Mouse (Mus musculus) neutrophil, adult 5-6 weeks (primary cell): ENCODE measurements around the gene Ppp3ca. TPM values are rescaled to one million over a fixed set of nuclear protein-coding genes. Genes with fewer than 3 reads are reported as not detected.

Experiments
- ATAC-seq: fragments of 151-379, 151-347 bp; 2 replicates; pipeline ENCODE4 v1.8.0; 2017; ENCODE audit warnings: mild to moderate bottlenecking, moderate TSS enrichment; ENCODE audit not compliant: insufficient number of reproducible peaks, poor library complexity, low FRiP score, severe bottlenecking; ENCODE audit errors: extremely low read depth
- total RNA-seq: library from RNA; stranded (forward); fragments of 200-1000 nt; gene quantifications from 2 replicates; pipeline ENCODE4 v1.2.3, GENCODE M21; 2017

The Ppp3ca gene
- total RNA-seq, 1 experiment from 2014 or later: 206 TPM

DNA sequence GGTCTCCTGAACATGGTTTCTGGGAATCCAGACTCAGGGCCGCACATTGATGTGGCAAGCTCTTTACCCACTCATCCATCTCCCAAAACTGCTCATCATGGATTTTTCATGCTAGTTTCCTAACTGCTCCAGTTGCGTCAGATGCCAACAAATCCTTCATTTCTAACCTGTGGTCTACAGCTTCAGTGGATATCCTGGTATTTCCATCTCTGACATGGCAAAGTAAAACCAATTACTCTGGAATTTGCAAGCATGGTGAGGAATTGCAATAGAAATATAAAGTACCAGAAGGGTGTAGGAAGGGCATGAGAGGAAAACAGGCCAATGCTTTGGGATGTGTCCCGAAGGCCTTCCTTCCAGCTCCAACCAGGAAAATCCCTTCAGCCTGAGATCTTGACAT is 196.2 kb downstream of the Ppp3ca start:
- no peak for ATAC-seq

DNA sequence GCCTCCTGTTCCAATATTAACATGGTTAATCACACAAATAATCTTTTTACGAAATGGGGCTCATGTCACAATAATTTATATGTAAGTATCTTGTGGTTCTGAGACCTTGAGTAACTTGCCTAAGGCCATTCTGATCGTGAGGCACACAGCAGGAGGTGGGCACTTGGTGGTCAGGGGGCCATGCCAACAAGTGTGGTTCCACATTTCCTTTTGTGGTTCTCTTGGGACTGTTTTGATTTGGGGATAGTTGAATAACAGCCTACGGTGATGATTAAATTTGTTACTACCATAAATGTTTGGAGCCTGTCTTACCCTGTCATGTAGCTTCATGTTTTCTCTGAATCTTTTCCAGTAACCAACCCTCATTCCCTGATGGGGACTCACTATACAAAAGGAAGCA is 196.6 kb downstream of the Ppp3ca start:
- ATAC-seq: no peak

DNA sequence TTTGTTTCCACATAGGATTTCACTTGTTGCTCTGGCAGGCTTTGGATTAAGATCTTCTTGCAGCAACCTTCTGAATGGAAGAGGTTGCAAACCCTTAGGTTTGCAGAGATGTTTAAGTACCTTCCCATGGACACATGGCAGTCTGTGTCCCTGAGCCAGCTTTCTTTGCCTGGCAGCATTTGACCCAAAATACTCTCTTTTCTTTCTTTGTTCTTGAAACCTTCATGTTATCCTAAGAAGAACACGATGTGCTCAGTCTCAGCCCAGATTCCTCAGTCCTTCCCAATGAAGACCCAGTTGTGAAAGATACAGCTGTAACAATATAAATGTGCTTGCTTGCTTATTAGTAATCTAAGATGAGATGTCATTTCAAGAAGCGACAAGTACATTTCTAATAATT is 197.4 kb downstream of the Ppp3ca start:
- no peak for ATAC-seq

DNA sequence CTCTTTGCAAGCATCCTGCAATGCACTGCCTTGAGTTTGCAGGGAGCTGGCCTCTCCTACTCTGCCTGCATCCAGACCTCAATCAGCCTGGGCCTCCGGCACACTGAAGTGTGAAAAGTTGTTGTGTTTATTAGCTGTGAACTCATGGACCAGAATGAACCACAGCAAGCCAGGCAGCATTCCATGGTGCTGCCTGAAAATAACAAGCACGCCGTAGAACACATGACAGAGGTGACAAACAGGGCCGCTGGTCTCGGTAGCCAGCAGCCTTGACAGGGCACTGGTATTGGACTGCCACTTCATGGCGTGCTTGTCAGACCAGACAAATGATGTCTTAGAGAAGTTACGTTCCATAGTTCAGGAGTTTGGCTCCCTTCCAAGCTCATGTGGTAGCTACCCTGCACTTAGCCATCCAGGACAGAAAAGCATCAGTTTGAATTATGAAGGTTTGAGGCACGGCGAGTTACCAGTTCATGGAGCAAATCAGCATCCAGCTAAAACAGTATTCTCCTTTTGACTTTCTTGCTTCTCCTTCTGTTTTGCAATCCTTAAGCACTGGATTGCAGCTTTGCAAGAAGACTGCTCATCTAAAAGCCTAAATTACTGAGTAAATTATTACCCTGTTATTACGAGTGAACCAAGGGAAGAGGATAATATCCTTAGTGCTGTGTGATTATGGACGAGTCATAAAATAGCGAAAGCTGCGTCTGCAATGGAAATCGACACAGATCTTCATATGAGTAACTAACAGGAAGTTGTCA is 202.0 kb downstream of the Ppp3ca start:
- no peak for ATAC-seq

DNA sequence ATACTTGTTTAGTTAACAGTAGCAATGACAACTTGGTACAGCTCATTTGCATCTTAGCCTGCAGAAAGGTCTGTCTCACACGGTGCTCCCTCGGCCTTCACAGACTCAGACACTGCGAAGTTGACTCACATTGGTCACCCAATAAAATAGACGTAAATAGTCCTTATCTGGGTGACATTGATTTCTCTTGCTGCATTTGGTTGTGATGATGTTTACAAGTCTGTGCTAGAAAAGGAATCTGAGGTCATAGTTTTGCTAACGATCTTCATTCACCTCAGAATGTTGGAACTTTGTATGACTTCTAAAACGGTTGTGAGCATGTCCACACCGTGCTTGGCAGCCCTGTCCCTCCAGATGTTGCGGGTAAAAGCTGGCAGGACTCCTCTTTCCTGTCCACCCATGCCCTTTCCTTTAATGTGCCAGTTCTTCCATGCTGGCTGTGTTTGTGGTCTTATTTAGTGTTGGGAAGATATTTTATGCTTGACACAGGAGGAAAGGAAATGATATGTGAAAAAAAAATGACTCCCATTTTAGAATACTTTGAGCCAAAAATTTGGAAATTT is 202.7 kb downstream of the Ppp3ca start:
- ATAC-seq: no peak

DNA sequence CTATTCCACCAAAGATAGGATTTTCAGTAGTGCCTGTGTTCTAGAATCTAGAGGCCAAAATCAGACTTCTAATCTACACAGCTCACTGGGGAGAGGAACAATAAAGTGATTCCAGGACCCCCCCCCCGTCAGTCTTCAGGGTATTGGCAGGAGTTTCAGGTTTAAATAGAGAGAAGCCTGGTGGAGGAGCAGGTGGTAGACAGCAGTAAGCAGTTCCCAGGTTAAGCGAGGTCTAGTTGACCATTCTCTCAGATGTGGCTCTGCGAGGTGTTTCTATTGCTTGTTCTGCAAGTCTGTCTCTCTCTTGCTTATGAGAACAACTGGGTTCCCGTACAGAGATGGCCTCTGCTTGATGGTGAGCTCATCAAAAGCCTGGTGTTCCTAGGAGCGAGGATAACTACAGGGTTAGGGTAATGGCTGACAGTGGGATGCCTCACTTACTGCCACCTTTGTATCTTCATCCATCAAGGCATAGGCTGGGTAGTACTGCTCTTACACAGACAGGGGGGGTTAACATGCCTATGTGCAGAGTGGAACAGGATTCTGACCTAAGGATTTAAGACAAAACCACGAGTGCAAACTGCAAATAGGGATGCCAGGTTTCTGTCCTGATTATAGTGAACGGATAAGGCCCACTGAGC is 204.0 kb downstream of the Ppp3ca start:
- no peak for ATAC-seq

DNA sequence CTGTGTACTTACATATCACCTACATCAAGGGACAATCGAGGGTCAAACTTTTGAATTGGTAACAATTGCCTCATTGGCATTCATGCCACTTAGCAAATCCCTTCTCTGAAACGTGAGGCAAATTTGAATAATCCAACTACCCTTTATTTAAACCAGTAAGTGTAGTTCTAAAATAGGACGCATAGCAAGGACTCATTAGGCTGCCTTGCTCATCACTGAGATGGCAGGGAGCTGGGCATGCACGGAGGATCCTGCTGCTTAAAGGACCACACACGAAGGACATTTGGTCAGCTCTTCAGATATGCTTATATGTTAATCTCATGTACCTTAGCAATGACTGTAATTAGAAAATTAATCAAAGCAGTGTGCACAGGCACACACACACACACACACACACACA is 204.6 kb downstream of the Ppp3ca start:
- ATAC-seq: no peak

DNA sequence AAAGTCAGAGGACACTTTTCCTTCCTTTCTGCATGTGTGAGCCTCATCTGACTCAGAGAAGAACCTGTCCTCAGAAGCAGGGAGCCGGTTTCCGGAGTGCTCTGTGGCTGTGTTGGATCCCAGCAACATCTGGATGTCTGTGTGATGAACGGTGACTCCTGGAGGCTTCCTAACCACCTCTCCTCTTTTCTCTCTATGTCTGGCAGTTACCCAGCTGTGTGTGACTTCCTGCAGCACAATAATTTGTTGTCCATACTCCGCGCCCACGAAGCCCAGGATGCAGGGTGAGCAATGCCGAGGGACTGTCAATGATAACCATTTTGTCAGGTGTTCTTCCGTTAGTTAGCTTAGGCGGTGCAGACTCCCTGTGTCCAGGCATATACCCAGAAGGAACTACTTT is 217.8 kb downstream of the Ppp3ca start:
- ATAC-seq: no peak

DNA sequence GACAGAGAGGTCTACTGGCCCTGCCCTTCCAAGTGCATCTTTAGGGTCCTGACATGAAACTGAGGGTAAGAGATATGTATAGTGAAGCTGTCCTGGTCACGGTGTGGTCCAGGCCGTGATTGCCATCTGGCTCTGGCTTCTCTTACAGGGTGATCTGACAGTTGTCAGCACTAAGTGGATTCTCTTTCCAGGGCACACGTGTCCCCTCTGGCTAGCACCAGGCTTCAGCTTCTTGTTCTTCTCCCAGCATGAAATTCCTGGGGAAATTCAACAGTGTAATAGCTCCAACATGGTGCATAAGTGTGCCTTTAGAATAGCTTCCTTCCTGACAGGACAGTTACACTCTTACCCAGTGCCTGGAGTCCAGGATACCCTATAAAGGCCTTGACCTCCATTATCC is 222.2 kb downstream of the Ppp3ca start:
- ATAC-seq: no peak

DNA sequence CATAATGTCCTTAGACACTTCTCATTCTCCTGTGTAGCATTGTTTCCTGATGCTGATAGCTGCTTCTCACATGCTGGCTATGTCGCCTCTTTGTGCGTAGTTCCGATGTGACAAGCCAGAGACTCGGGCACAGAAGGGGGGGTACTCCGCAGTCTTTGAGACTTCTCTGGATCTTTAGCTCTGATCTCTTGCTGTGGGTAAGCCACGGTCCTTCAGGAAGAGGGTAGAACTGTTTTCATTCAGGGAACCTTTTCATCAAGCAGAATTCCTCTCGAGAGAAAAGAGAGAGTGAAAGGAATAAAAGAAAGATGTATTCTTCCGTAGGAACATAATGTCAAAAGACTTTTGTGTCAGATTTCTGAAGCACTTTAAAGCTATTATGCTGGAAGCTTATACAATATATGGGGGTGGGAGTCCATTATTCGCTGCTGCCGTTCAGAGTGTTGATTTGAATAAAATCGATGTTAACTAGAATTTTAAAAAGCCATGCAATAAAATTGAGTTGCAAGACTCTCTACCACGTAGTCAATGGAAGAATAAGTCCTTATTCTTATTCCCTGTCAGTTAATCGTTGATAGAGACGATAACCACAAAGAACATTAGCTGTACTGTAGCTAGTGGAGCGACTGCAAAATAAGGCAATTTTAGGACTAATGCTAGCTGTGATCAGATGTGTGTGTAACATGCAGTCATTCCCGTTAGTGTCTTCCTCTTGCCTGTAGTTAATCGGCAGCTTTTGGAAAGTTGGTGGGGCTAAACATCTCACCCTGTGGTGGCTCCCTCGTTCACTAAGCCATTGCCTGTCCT is 223.9 kb downstream of the Ppp3ca start:
- ATAC-seq: no peak

DNA sequence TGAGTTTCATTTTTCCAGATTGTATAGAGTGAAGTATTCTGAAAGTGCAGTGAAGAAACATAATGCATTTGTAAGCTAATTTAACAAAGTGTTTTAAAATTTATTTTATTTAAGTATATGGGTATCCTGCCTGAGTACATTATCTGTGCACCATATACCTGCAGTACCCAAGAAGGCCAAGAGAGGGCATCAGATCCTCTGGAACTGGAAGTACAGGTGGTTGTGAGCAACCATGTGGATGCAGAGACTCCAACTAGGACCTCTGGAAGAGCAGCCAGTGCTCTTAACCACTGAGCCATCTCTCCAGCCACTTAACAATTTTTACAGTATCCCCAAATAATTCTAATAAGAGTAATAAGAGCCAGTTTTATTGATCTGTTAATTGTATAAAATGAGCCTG is 225.6 kb downstream of the Ppp3ca start:
- ATAC-seq: no peak; the same call in 1 of the 2 replicates

DNA sequence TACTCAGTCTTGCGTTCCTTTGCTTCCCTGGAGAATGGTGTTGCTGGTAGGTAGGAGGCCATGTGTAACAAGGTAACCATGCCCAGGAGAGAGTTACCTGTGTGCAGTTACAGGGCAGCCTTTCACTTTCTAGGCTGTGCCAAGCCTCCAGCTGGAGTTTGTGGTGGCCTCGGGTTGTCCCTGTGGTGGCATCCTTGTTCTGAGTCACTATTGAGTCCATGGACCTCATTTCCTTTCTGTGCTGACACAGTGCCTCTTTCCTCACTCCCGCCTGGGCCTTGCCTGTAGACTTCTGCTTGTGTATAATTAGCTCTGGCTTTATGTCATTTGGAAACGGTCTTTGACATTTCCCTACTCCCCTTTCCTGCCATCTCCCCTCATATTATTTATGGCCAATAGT is 226.4 kb downstream of the Ppp3ca start:
- no peak for ATAC-seq

DNA sequence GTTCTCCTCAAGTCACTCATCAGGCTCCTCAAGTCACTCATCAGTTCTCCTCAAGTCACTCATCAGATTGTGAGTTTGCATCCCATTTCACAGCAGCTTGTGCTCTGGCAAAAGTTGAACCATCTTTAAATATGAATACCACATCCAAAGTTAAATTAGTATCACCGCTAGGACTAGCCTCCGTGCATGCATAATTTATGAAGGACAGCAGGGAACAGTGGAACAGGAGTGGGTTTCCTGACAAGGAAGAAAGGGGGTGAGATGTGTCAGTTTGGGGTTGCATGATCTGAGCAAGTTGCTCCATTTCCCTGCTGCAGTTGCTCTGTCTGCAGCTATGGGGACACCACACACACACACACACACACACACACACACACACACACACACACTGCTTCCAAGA is 229.8 kb downstream of the Ppp3ca start:
- no peak for ATAC-seq

DNA sequence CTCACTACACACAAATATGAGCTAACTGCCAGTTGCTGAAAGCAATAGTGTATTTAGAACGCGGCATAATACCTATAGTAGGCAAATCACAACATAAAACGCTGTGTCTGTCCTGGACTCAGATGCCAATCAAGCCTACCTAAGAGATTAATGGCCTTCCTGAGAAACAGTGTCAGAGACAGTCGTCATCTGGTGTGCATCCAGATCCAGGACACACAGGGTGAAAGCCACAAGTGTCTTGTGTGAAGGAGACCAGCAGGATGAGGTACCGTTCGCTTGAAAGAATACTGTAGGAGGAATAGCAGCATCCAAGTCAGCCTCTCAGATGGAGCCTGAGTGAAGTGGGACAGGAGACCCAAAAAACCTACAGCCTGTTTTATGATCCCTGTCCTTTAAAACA is 231.1 kb downstream of the Ppp3ca start:
- ATAC-seq: no peak

DNA sequence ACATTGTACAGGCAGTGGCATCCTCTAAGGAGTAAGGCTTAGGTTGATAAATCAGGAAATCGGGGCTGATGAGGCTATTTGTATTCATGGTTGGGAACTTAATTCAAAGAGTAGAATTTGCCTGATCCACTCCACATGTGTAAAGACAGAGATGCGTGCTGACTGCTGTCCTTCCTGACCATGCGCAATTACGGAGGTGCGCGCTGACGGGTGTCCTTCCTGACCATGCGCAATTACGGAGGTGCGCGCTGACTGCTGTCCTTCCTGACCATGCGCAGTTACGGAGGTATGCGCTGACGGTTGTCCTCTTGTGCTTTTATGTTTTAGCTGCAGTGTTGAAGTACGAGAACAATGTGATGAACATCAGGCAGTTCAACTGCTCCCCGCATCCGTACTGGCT is 232.9 kb downstream of the Ppp3ca start:
- no peak for ATAC-seq

DNA sequence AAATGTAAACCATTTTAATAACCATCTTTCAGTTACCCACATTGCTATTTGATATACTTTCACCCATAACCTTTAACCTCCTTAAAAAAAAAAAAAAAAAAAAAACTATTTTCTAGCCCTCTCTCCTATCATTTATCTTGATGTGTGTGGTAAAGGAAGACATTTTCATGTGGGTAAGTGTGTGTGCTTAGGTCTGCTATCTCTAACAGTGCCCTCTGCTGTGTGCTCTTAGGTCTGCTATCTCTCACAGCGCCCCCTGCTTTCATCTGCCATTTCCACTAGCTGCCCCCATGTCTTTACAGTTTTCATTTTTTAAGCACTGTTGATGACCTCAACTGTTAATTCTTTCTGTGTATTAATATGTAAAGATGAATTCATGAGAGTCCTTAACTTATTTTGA is 235.7 kb downstream of the Ppp3ca start:
- ATAC-seq: 0 out of 2 replicates have a peak, but pooled peaks have one; percentile 48

DNA sequence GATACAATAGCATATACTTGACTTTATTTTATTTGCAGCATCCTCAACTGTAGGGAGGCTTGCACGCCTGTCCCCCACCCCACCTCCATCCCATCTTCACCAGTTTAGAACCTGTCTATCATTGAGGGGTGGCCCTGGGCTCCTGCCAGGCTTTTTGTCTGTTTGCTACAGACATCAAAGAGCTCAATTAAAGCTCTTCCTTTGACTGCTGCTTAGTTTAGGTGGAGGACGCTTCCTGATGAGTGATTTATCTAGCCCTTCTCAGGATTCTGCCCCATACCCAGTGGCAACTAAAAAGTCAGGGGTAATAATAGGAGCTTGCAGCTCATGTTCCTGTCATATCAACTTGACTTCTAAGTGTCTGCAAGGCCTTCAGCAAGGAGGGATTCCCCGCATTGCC is 239.6 kb downstream of the Ppp3ca start:
- no peak for ATAC-seq

DNA sequence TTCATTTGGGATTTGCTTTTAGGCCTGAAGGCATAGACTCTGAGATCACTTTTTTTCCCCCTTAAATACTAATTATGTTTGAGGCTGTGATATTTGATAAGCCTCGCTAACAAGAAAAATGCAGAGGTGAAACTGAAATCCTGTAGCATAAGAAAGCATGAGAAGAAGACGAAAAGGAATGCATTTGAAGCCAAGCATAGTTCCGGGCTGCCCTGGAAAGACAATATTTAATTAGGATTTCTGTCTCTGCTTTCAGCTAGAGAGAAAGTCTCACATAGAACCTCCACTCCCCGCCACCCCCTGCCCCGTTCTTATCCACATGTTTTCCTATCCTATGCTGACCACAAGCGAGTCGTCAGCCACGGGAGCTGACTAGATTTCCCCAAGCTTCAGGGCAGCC is 241.4 kb downstream of the Ppp3ca start:
- ATAC-seq: no peak

DNA sequence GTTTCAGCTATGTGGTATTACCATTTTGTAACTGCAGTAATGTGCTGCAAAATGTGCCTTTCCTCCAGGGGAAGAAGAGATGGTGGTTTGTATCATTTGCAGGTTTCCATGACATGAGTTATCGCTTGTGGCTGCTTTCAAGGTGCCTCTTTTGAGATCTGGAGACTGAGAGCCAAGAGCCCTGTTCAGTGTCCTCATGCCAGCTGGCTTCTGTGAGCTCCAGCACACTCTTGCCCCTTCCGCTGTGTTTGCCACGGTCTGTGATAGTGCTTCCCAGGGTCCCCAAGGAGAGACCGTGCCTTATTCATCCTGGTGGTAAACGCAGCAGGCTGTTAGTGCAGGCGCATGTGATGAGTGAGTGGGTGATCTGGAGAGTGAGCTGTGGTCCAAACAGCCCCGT is 247.2 kb downstream of the Ppp3ca start:
- no peak for ATAC-seq

DNA sequence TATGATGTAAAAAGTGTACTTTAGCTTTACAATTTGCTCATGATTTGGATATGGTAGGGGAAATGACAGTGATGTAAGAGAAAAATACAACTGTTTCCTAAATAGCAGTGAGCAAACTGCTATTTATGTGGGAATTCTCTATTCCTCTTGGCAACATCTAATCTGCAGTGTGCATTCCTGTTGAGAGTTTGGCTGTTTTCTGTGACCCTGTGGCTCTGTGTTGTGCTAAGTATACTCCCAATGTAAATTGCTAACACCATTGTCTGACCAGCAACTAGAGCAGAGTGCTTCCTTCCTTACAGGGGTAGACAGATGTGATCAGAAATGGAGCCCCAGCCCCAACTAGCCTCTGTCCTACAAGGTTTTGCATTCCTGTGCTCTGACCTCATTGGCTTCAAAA is 263.1 kb downstream of the Ppp3ca start:
- ATAC-seq: no peak
